Mouse (Mus musculus) embryonic facial prominence, embryonic 11.5 days (tissue): Measurements from ENCODE around the gene 1700001K19Rik. TPM values are rescaled to one million over a fixed set of nuclear protein-coding genes. Genes with fewer than 3 reads are reported as not detected.

ENCODE experiments used
- ATAC-seq: fragments of 200-750 bp; cut with Nextera tagmentation; replicated peaks from 2 replicates; pipeline ENCODE4 v1.8.0; 2017; ENCODE audit warnings: low read depth; ENCODE audit not compliant: insufficient number of reproducible peaks, low FRiP score, low TSS enrichment
- DNase-seq: peaks from one replicate; pipeline ENCODE4 v3.0.0-alpha.2; 2015; ENCODE audit warnings: low spot score
- H3K27ac ChIP-seq: fragments of 300-500 bp; sonication (generic); replicated peaks from 2 replicates; pipeline ENCODE4 v1.5.1; 2014; ENCODE audit warnings: mild to moderate bottlenecking, low read depth, low read length, control low read depth
- H3K27me3 ChIP-seq: fragments of 300-500 bp; sonication (generic); 2 replicates; pipeline ENCODE4 v1.6.1; 2014; ENCODE audit warnings: mild to moderate bottlenecking, low read length, moderate library complexity, mixed read lengths; ENCODE audit not compliant: control insufficient read depth, insufficient read depth
- H3K36me3 ChIP-seq: fragments of 300-500 bp; sonication (generic); replicated peaks from 2 replicates; pipeline ENCODE4 v1.6.1; 2014; ENCODE audit warnings: low read depth, mild to moderate bottlenecking, low read length, moderate library complexity, mixed read lengths; ENCODE audit not compliant: control insufficient read depth, insufficient read depth
- H3K4me1 ChIP-seq: fragments of 300-500 bp; sonication (generic); 2 replicates; pipeline ENCODE4 v1.6.1; 2014; ENCODE audit warnings: low read length, mixed read lengths; ENCODE audit not compliant: control insufficient read depth, insufficient read depth
- H3K4me2 ChIP-seq: fragments of 300-500 bp; sonication (generic); 2 replicates; pipeline ENCODE4 v1.6.1; 2014; ENCODE audit warnings: low read depth, mild to moderate bottlenecking, control low read depth, low read length, moderate library complexity
- H3K4me3 ChIP-seq: fragments of 300-500 bp; sonication (generic); 2 replicates; pipeline ENCODE4 v1.5.1; 2014; ENCODE audit warnings: low read depth, low read length, control low read depth
- H3K9ac ChIP-seq: fragments of 300-500 bp; sonication (generic); replicated peaks from 2 replicates; pipeline ENCODE4 v1.6.1; 2014; ENCODE audit warnings: mild to moderate bottlenecking, control low read depth, low read length
- H3K9me3 ChIP-seq: fragments of 300-500 bp; sonication (generic); replicated peaks from 2 replicates; pipeline ENCODE4 v1.6.1; 2016; ENCODE audit warnings: mild to moderate bottlenecking, low read length, inconsistent platforms, mixed read lengths; ENCODE audit not compliant: control insufficient read depth
- WGBS: fragments of 180-500 bp; shearing (Covaris S2); extraction: QIAGEN DNeasy Blood & Tissue Kit; methylation state at CpG from one replicate; pipeline ENCODE4 v1.1.7; 2014; 5-methylcytosine and 5-hydroxymethylcytosine counted together
- polyA plus RNA-seq: library from polyadenylated mRNA; unstranded; fragments of >200 nt; fragmentation: Nextera tagmentation; extraction: Ambion mirVana; gene quantifications from 2 replicates; pipeline ENCODE4 v1.2.1, GENCODE M21; 2014

Gene 1700001K19Rik
- polyA plus RNA-seq, 1 experiment from 2014 or later, result 0.22 TPM

- no peaks in the 10 kb centered on the region for H3K9me3 ChIP-seq
- H3K27me3 ChIP-seq, result no peaks in the 10 kb centered on the region
- no peak overlapping the region for H3K4me2 ChIP-seq
- ATAC-seq (no peak), DNase-seq (no peak)
- WGBS, result 91% methylated on average over 13 of the region's 13 CpGs
- no peak overlapping the region for H3K9ac ChIP-seq
- no peak overlapping the region for H3K4me3 ChIP-seq
- H3K36me3 ChIP-seq, result peaks cover 37% of the 10 kb centered on the region
- H3K27ac ChIP-seq, result no peak overlapping the region
- H3K4me1 ChIP-seq, result no peaks in the 10 kb centered on the region
These were observed 14.8 kb downstream of the 1700001K19Rik start for GRCm38 (mm10) chr12:110667466-110668077.

GRCm38 (mm10) chr12:110661746-110662145, 20.7 kb downstream of the 1700001K19Rik start:
- no peak overlapping the region for H3K4me3 ChIP-seq
- H3K9ac ChIP-seq, result no peak overlapping the region
- H3K27me3 ChIP-seq, result no peaks in the 10 kb centered on the region
- H3K36me3 ChIP-seq, result peaks cover 55% of the 10 kb centered on the region
- no peak for DNase-seq
- H3K27ac ChIP-seq, result no peak overlapping the region
- no peaks in the 10 kb centered on the region for H3K9me3 ChIP-seq
- ATAC-seq, result no peak
- 96% methylated on average over 14 of the region's 14 CpGs for WGBS
- H3K4me2 ChIP-seq, result no peak overlapping the region
- H3K4me1 ChIP-seq, result no peaks in the 10 kb centered on the region

- ATAC-seq (no peak), DNase-seq (no peak)
- H3K9ac ChIP-seq, result no peak overlapping the region
- no peak overlapping the region for H3K27ac ChIP-seq
- H3K4me2 ChIP-seq, result no peak overlapping the region
- H3K27me3 ChIP-seq, result no peaks in the 10 kb centered on the region
- WGBS, result 96% methylated on average over 17 of the region's 17 CpGs
- no peaks in the 10 kb centered on the region for H3K9me3 ChIP-seq
- H3K36me3 ChIP-seq, result peaks cover 38% of the 10 kb centered on the region
- H3K4me3 ChIP-seq, result no peak overlapping the region
- H3K4me1 ChIP-seq, result no peaks in the 10 kb centered on the region
These were observed 31.0 kb downstream of the 1700001K19Rik start for GRCm38 (mm10) chr12:110651464-110651863.

GRCm38 (mm10) chr12:110650241-110650641, 32.2 kb downstream of the 1700001K19Rik start:
- Histone ChIP-seq H3K9me3 (no peaks in the 10 kb centered on the region), H3K36me3 (peaks cover 29% of the 10 kb centered on the region), H3K27ac (no peak overlapping the region), H3K4me1 (no peaks in the 10 kb centered on the region), H3K9ac (no peak overlapping the region), H3K4me2 (no peak overlapping the region), H3K4me3 (no peak overlapping the region), H3K27me3 (no peaks in the 10 kb centered on the region)
- no peak for DNase-seq
- no peak for ATAC-seq
- WGBS, result 84% methylated on average over 8 of the region's 8 CpGs

GRCm38 (mm10) chr12:110637507-110638114, 44.8 kb downstream of the 1700001K19Rik start:
- Histone ChIP-seq H3K4me2 (no peak overlapping the region), H3K9ac (no peak overlapping the region), H3K9me3 (no peaks in the 10 kb centered on the region), H3K4me1 (no peaks in the 10 kb centered on the region), H3K4me3 (no peak overlapping the region), H3K27me3 (no peaks in the 10 kb centered on the region), H3K27ac (no peak overlapping the region), H3K36me3 (peaks cover 57% of the 10 kb centered on the region)
- no peak for ATAC-seq
- DNase-seq, result no peak
- 93% methylated on average over 13 of the region's 13 CpGs for WGBS

- H3K4me2 ChIP-seq, result no peak overlapping the region
- H3K27ac ChIP-seq, result no peak overlapping the region
- no peak overlapping the region for H3K9ac ChIP-seq
- ATAC-seq (no peak), DNase-seq (no peak)
- WGBS, result 96% methylated on average over 12 of the region's 12 CpGs
- H3K4me3 ChIP-seq, result no peak overlapping the region
- H3K9me3 ChIP-seq, result no peaks in the 10 kb centered on the region
- H3K27me3 ChIP-seq, result no peaks in the 10 kb centered on the region
- peaks cover 57% of the 10 kb centered on the region for H3K36me3 ChIP-seq
- no peaks in the 10 kb centered on the region for H3K4me1 ChIP-seq
These were observed 46.1 kb downstream of the 1700001K19Rik start for GRCm38 (mm10) chr12:110636293-110636692.

- ATAC-seq (no peak), DNase-seq (no peak)
- H3K4me1 ChIP-seq, result no peaks in the 10 kb centered on the region
- H3K27ac ChIP-seq, result no peak overlapping the region
- H3K4me2 ChIP-seq, result no peak overlapping the region
- H3K9ac ChIP-seq, result no peak overlapping the region
- 94% methylated on average over 11 of the region's 11 CpGs for WGBS
- no peaks in the 10 kb centered on the region for H3K27me3 ChIP-seq
- no peaks in the 10 kb centered on the region for H3K9me3 ChIP-seq
- H3K36me3 ChIP-seq, result peaks cover 44% of the 10 kb centered on the region
- H3K4me3 ChIP-seq, result no peak overlapping the region
These were observed 52.4 kb downstream of the 1700001K19Rik start for GRCm38 (mm10) chr12:110630056-110630455.
